ENCODE assay signal across 8 mouse cellular contexts in the genomic region with DNA sequence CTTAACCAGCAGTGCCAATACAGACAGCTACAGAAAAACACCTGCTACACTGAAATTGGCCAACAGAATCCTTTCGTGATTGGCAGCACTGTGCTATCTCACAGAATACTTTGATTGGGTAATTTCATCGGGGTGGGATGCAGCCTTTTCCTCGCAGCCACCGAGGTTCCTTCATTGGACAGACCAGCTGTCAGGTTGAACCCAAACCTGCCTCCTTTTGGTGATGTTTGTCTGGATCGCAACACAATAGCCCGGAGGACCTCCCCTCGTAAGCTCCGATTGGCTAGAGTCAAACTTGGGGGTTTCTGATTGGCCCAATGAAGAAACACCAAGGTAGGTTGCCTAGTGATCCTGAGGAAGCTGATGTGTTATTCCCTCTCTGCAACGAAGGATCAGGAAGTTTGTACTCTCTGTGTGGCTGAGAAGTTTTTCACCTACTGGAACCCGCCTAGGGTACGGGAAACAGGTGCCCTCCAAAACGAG. TPM values are rescaled to one million over a fixed set of nuclear protein-coding genes. Genes with fewer than 3 reads are reported as not detected.
A peak's percentile ranks its signal among the peaks of the same experiment; 100 is the strongest.
DNase-seq lines count a peak whose midpoint lies in the region; ATAC-seq and TF ChIP-seq lines count a peak whose summit lies in the region.

TSS of gene Golph3l (plus strand) at position 331 of the 483 bp plus-strand sequence.

- WGBS in heart, embryonic 12.5 days: 0% methylated on average over 12 of the region's 12 CpGs
- 0% methylated on average over 12 of the region's 12 CpGs for whole genome bisulfite sequencing in kidney, postnatal 0 days
- under 1% methylated on average over 12 of the region's 12 CpGs for WGBS in liver, embryonic 11.5 days
- WGBS in stomach, embryonic 14.5 days: under 1% methylated on average over 12 of the region's 12 CpGs

- H3K9me3 ChIP-seq in heart, embryonic 12.5 days (replicated peaks): no peaks in the 10 kb centered on the region
- no peaks in the 10 kb centered on the region for H3K9me3 ChIP-seq in kidney, postnatal 0 days (replicated peaks; ENCODE audit: low read length)
- H3K9me3 ChIP-seq in liver, embryonic 11.5 days (ENCODE audit: control insufficient read depth, low read length): no peaks in the 10 kb centered on the region
- H3K9me3 ChIP-seq in stomach, embryonic 14.5 days (ENCODE audit: control insufficient read depth, low read depth, low read length): no peaks in the 10 kb centered on the region

- peak; percentile 99 for ATAC-seq in erythroid progenitor cell, adult 5-6 weeks (replicated peaks; ENCODE audit: low FRiP score, poor library complexity, severe bottlenecking)
- ATAC-seq in heart, embryonic 12.5 days (ENCODE audit: insufficient number of reproducible peaks, low FRiP score): peak; percentile 100
- ATAC-seq in kidney, postnatal 0 days (replicated peaks; ENCODE audit: low FRiP score, low read depth): peak; percentile 100
- ATAC-seq in liver, embryonic 11.5 days (replicated peaks; ENCODE audit: low FRiP score): peak; percentile 100
- peak; percentile 100 for ATAC-seq in stomach, embryonic 14.5 days (ENCODE audit: insufficient number of reproducible peaks, insufficient read depth, low FRiP score, low read depth)

- peak; percentile 35 for TF ChIP-seq CTCF in kidney, postnatal 0 days (IDR thresholded peaks at IDR 0.05; ENCODE audit: low read depth)

- H3K27ac ChIP-seq in heart, embryonic 12.5 days (ENCODE audit: poor library complexity, severe bottlenecking): peak within 1 kb of the TSS; percentile 65
- H3K27ac ChIP-seq in kidney, postnatal 0 days: peak within 1 kb of the TSS; percentile 68
- H3K27ac ChIP-seq in liver, embryonic 11.5 days (ENCODE audit: low read depth, low read length): peak within 1 kb of the TSS; percentile 72; the same call in 1 of the 2 replicates
- H3K27ac ChIP-seq in stomach, embryonic 14.5 days (ENCODE audit: low read length): peak within 1 kb of the TSS; percentile 63; the same call in 1 of the 2 replicates

- H3K4me3 ChIP-seq in heart, embryonic 12.5 days: peak within 1 kb of the TSS; percentile 74
- peak within 1 kb of the TSS; percentile 60 for H3K4me3 ChIP-seq in kidney, postnatal 0 days (replicated peaks; ENCODE audit: low read depth, low read length)
- peak within 1 kb of the TSS; percentile 69 for H3K4me3 ChIP-seq in liver, embryonic 11.5 days (ENCODE audit: low read depth, low read length)
- H3K4me3 ChIP-seq in stomach, embryonic 14.5 days (ENCODE audit: low read depth, low read length): peak within 1 kb of the TSS; percentile 77

- no peaks in the 10 kb centered on the region for H3K27me3 ChIP-seq in heart, embryonic 12.5 days (replicated peaks)
- H3K27me3 ChIP-seq in kidney, postnatal 0 days (ENCODE audit: insufficient read depth, low read length): no peaks in the 10 kb centered on the region
- H3K27me3 ChIP-seq in liver, embryonic 11.5 days (replicated peaks; ENCODE audit: control insufficient read depth, insufficient read depth, low read length): no peaks in the 10 kb centered on the region
- H3K27me3 ChIP-seq in stomach, embryonic 14.5 days (ENCODE audit: control insufficient read depth, insufficient read depth, low read length): no peaks in the 10 kb centered on the region

- no peaks in the 10 kb centered on the region for H3K4me1 ChIP-seq in heart, embryonic 12.5 days (replicated peaks)
- H3K4me1 ChIP-seq in kidney, postnatal 0 days (replicated peaks; ENCODE audit: insufficient read depth, low read length): 0 out of 2 replicates have a peak, but pooled peaks cover 3% of the 10 kb centered on the region
- no peaks in the 10 kb centered on the region; the same call in 1 of the 2 replicates for H3K4me1 ChIP-seq in liver, embryonic 11.5 days (replicated peaks; ENCODE audit: control insufficient read depth, insufficient read depth, low read length)
- no peaks in the 10 kb centered on the region for H3K4me1 ChIP-seq in stomach, embryonic 14.5 days (ENCODE audit: control insufficient read depth, insufficient read depth, low read length)

- peak; percentile 96 for DNase-seq in CD4-positive helper T cell, adult 2 months (ENCODE audit: low read depth, low spot score)
- peak; percentile 97 for DNase-seq in brain, embryonic 18.5 days (ENCODE audit: low read depth, low spot score)
- DNase-seq in kidney, postnatal 0 days (ENCODE audit: low spot score): peak; percentile 99
- DNase-seq in liver, embryonic 11.5 days (ENCODE audit: low spot score): peak; percentile 75
- DNase-seq in naive thymus-derived CD4-positive, alpha-beta T cell, adult 2 months (ENCODE audit: low read depth): peak; percentile 96

- peak within 1 kb of the TSS; percentile 70 for H3K9ac ChIP-seq in heart, embryonic 12.5 days
- peak within 1 kb of the TSS; percentile 52 for H3K9ac ChIP-seq in kidney, postnatal 0 days (ENCODE audit: low read depth, low read length)
- peak within 1 kb of the TSS; percentile 69 for H3K9ac ChIP-seq in liver, embryonic 11.5 days (ENCODE audit: low read depth, low read length)
- H3K9ac ChIP-seq in stomach, embryonic 14.5 days (replicated peaks; ENCODE audit: low read depth, low read length): peak within 1 kb of the TSS; percentile 28; the same call in 1 of the 2 replicates

- peak within 1 kb of the TSS; percentile 64 for H3K4me2 ChIP-seq in heart, embryonic 12.5 days
- H3K4me2 ChIP-seq in kidney, postnatal 0 days (ENCODE audit: low read length): peak within 1 kb of the TSS; percentile 68
- H3K4me2 ChIP-seq in liver, embryonic 11.5 days: peak within 1 kb of the TSS; percentile 76
- peak within 1 kb of the TSS; percentile 66 for H3K4me2 ChIP-seq in stomach, embryonic 14.5 days (replicated peaks; ENCODE audit: low read depth, low read length)

- H3K36me3 ChIP-seq in heart, embryonic 12.5 days: peaks cover 22% of the 10 kb centered on the region
- H3K36me3 ChIP-seq in kidney, postnatal 0 days (ENCODE audit: insufficient read depth, low read length): 0 out of 2 replicates have a peak, but pooled peaks cover 4% of the 10 kb centered on the region
- H3K36me3 ChIP-seq in liver, embryonic 11.5 days (ENCODE audit: control insufficient read depth, insufficient read depth, low read length): peaks cover 7% of the 10 kb centered on the region
- peaks cover 5% of the 10 kb centered on the region; the same call in 1 of the 2 replicates for H3K36me3 ChIP-seq in stomach, embryonic 14.5 days (ENCODE audit: control insufficient read depth, insufficient read depth, low read length)

RNA-seq across cellular contexts. Expression of gene Golph3l, which starts in this region (rescaled TPM):
- 73.2 and 104 TPM in 2 replicates for total RNA-seq in erythroid progenitor cell, adult 5-6 weeks (2015; ENCODE audit: low replicate concordance)
- total RNA-seq in erythroid progenitor cell, adult 5-6 weeks (2017; ENCODE audit: low replicate concordance): 66.4 and 93.1 TPM in 2 replicates
- 24.1 and 25.1 TPM in 2 replicates for polyA plus RNA-seq in heart, embryonic 12.5 days (2016; fragmentation: Nextera tagmentation; extraction: Ambion mirVana)
- 33.6 and 34.4 TPM in 2 replicates for polyA plus RNA-seq in kidney, postnatal 0 days (2015; fragmentation: Nextera tagmentation; extraction: Ambion mirVana)
- polyA plus RNA-seq in liver, embryonic 11.5 days (2014; fragmentation: Nextera tagmentation; extraction: Ambion mirVana): 29.8 and 34.3 TPM in 2 replicates
- polyA plus RNA-seq in stomach, embryonic 14.5 days (2014; fragmentation: Nextera tagmentation; extraction: Ambion mirVana): 37.0 and 38.0 TPM in 2 replicates

Comparison
In these comparisons a context has a peak if more than half of its experiments do, and no peak if none do; other contexts are left out.
1. Peak in every context shown above with its lines: DNase-seq, ATAC-seq, H3K4me3 ChIP-seq and H3K27ac ChIP-seq.